Mouse (Mus musculus) left cerebral cortex, adult 18-20 months (tissue): ENCODE results near the gene Abi1. TPM values are rescaled to one million over a fixed set of nuclear protein-coding genes. Genes with fewer than 3 reads are reported as not detected.
"Not testable (repeated sequence)": the region's sequence is repeated elsewhere in the genome, so short reads cannot be mapped to it uniquely, and the experiment has no call there.

ENCODE experiments used
- DNase-seq, 2 experiments: peaks; one replicate each; pipeline ENCODE4 v3.0.0; 2021 to 2022; ENCODE audit warnings: low spot score in 2 of 2, mixed read lengths in 1 of 2
- total RNA-seq, 2 experiments: library from RNA; stranded (reverse); gene quantifications; 2 replicates each; pipeline ENCODE4 v1.2.3; 2021

Gene Abi1
- total RNA-seq, 2 experiments from 2014 or later, result 142 to 146 TPM

DNA sequence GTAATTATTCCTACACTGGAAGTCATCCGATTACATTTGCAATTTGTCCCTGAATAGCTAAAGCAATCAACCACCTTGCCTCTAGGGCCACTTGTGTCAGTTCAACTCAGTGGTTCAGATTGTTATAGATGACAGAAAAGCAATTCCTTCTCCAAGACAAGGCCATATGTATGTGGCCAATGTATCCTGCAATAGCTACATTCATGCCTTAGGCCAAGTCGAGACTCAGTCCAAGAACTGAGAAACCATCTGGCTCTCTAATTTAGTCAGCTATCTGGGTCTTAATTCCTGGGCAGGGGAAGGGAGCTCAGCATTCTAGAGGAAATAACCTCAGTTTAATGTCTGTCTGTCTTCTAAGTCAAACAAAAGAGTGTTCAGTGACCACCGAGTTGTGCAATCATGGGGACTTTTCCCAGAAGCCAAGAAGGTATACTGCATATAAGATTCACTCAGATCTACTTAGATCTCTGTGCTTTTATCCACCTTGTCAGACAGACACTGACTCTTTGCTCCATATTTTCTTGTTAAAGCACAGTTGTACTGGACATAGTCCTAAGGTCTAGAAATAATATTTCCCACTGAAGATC, 62.6 kb downstream of the Abi1 start:
- DNase-seq, result no peak

DNA sequence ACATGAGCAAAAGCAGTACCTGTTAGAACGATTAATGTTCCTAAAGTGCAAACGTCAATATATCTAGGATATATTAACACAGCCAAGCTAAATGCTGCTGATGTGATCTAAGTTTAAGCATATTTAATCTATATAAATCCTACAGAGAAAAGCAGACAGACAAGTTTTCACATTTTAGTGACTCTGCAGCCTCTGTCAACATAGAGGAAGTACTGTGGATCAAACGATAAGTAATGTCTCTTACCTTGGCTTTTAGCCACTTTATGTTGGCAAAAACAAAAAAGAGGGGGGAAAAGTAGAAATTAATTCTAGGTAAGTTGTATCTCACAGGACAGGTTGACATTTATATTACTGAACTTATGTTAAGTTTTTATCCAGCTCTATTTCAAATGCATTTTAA, 77.1 kb downstream of the Abi1 start:
- no peak for DNase-seq

DNA sequence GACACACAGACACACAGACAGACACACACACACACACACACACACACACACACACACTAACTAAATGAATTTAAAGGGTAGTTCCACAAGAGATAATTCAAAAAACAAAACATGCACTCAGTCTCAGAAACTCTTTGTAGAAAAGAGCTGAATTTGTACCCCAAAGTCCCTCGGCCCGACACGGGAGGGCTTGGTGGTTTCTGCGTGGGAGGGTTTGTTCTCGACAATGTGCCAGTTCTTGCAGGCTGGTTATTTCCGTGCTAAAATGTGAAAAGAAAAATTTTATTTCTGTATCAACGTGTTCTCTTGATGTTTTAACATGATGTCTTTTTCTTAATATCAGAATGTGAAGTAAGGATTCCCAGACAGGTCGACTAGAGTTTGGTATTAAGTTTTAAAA, 77.8 kb downstream of the Abi1 start:
- peak; percentile 31 to 68 for DNase-seq

DNA sequence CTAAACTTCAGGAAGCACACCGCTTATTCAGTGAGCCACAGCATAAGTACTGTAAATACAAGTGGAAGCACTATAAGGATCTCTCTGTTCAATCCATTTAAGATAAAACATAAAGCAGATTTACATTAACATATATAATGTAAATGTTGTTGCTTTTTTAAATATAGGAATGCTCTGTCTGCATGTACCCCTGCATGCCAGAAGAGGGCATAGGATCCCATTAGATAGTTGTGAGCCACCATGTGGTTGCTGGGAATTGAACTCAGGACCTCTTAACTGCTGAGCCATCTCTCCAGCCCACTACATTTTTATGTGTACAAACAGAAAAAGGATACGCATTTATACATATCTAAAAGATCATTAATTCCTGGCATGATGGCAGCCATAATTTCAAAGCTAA, 78.4 kb downstream of the Abi1 start:
- no peak for DNase-seq

DNA sequence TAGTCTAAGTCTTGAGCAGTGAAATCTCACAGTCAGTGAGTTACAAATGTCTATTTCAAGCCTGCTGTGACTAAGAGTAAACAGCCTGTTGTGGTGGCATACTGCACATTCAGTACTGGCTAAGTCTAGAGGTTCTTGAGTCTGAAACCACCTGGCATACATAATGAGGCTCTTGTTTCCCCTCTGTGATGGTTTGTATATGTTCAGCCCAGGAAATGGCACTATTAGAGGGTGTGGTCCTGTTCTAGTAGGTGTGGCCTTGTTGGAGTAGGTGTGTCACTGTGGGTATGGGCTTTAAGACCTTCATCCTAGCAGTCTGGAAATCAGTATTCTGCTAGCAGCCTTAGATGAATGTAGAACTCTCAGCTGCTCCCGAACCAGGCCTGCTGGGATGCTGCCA, 82.6 kb downstream of the Abi1 start:
- DNase-seq, result no peak

DNA sequence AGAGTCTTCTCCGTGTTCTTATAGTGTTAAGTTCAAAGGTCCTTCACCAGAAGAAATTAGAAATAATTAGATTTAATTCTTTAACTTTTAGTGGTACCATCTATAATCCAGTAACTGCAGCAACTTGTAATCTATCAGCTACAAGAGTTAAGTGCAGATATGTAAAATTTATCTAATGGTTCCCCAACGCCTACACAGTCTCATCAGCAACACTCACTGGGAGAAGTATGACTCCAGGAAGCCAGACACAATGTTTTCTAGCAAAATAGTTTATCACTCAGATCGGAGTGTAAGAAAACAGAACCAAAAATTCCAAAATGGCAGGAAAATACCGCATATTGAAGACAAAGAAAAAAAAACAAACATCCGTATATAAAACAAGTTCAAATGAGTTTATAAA, 84.1 kb downstream of the Abi1 start:
- no peak for DNase-seq

GRCm38 (mm10) chr2:22954278-22954677, 85.8 kb downstream of the Abi1 start:
- no peak for DNase-seq

DNA sequence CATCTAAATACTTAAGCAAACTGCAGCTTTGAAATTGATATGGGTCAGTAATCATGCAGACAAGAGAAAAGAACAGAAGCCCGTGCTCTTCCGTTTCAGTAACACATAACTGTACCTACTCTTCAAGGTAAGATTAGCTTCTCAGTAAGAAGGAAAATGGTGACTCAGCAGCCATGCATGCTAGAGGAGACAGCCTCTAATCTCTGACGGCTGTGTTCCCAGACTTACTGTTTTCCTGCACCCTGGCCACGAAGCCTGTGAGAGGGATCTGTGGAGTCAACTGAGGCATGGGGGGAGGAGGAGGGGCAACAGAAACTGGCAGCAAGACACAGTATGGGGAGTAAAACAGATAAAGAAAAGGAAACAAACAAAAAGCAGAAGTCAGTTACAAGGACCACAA, 90.1 kb downstream of the Abi1 start:
- DNase-seq, result no peak

DNA sequence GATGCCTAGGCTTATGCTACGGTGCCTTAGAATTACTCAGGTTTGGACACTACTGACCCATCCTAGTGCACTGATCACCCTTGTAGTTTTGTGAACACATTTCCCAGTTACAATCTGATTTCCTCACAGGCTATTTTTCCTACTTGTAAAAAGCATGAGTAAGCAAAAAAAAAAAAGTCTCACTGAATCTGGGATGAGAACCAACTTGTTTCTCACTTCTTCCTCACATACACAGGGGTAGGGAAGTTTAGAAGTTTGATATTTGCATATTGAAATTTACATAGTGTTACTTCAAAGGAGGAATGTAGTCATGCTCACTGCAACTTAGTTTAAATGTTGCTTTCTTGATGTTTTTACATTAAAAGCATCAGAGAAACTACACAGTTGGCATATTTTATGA, 106.5 kb downstream of the Abi1 start:
- DNase-seq, result no peak

DNA sequence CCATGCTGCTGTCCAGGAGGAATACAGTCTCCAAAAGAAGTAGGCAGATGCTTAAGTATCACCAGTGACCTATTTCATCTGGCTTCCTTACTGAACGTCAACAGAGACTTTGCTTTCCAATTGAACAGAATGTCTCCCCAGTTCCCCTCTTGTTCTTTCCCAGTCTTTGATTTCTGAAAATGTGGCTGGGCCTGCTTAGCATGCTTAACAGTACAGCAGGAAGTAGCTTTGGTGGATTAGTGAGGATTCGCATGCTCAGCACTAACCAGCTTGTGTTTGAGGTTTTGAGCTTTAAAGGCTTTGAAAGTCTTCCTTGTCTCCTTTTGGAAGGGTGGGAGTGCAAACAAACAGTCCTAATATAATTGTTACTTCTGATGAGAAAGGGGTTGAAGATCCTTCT, 111.8 kb downstream of the Abi1 start:
- no peak for DNase-seq

GRCm38 (mm10) chr2:22925911-22926310, 114.1 kb downstream of the Abi1 start:
- not testable (repeated sequence) for DNase-seq

- no peak for DNase-seq
These were observed 121.4 kb downstream of the Abi1 start for GRCm38 (mm10) chr2:22918651-22919050.

GRCm38 (mm10) chr2:22914421-22914820, 125.6 kb downstream of the Abi1 start:
- DNase-seq, result no peak

DNA sequence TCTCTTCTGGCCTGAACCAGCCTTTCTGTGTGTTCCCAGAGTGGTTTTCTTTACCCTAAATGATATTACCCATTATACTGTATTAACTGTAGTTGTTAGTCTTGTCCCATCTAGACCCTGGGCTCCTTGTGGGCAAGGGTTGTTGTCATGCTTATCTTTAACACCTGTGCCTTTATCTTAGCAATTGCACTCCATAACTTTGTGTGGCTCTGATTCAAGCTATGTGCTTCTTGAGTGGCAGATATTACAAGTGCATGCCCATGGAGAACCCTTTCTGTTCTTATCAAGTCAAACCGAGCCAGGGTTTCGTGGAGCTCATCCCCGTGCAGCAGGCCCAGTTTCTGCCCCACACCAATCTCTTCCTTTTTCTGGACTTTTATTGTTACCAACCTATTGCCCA, 136.1 kb downstream of the Abi1 start:
- DNase-seq, result no peak

GRCm38 (mm10) chr2:22895282-22896273, 144.5 kb downstream of the Abi1 start, which contains the start of gene Pdss1:
Gene Pdss1, plus strand, starts transcription at chr2:22895522.
- peak; percentile 88 to 92 for DNase-seq

DNA sequence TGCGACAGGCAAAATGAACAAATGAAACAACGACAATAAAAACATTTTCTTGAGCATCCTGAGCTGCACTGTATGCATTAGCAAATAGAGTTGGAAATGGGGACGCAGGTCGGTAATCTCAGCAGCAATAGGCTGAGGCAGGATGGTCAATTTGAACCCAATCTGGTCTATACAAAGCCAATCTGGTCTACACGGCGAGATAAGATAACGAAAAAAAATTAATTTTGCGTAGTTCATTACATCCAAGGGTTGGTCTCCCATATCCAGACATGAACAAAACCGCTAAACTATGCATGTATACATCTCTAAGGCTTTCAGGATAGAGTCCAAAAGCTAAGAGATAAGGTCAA, 145.1 kb downstream of the Abi1 start:
- no peak for DNase-seq

Other genes with a start within 250 kb of the Abi1 start
- gene Pdss1, start 144.7 kb downstream of the Abi1 start, total RNA-seq, result 10 to 100 TPM; 10.8 to 17.2 TPM
- gene Acbd5, start 27.9 kb upstream of the Abi1 start, total RNA-seq, result 10 to 100 TPM; 74.9 to 80.3 TPM
- gene Mastl, start 115.8 kb upstream of the Abi1 start, total RNA-seq, result under 1 TPM; 0.70 to 0.98 TPM
- 10 to 100 TPM; 79.1 to 82.2 TPM for gene Yme1l1, start 116.1 kb upstream of the Abi1 start, total RNA-seq
- gene 4931423N10Rik, start 167.2 kb upstream of the Abi1 start, total RNA-seq, result under 1 TPM in 1 of 2 experiments, not detected in 1; 0.30 TPM